Mouse (Mus musculus): Measurements from ENCODE around the gene Rabgap1l.
A peak's percentile ranks its signal among the peaks of the same experiment; 100 is the strongest.

The Rabgap1l gene

DNA sequence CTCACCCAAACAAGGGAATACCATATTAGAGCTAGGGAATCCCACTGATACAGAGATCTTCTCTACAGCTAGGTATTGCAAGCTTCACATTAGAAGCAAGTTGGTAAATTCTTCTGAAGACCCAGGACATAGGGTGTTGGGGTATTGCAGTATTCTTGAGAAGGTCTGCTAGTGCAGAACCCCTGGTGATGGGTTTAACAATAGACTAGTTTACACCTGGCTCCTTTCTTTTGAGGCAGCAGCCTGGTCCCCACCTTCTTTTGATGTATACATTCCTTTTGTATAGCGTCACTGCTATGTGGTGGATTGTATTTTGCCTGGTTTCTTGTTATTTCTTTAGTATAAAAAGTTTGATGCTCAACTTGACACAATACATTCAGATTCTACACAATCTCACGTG is 405.6 kb downstream of the Rabgap1l start:
- no peak for DNase-seq (ENCODE audit: low read depth, low spot score)

DNA sequence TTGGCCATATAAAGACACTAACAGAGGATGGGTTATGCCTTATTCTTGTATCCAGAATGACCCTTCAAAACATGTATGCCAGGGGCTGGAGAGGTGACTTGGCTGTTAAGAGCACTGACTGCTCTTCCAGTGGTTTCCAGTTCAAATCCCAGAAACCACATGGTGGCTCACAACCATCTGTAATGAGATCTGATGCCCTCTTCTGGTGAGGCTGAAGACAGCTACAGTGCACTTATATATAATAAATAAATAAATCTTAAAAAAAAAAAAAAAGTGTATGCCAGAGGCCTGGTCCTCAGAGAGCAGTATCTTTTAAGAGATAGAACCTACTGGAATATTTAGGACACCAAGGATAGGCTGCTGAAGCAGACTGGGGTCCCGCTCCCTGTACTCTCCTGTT is 414.6 kb downstream of the Rabgap1l start:
- no peak for DNase-seq (ENCODE audit: low read depth, low spot score)

DNA sequence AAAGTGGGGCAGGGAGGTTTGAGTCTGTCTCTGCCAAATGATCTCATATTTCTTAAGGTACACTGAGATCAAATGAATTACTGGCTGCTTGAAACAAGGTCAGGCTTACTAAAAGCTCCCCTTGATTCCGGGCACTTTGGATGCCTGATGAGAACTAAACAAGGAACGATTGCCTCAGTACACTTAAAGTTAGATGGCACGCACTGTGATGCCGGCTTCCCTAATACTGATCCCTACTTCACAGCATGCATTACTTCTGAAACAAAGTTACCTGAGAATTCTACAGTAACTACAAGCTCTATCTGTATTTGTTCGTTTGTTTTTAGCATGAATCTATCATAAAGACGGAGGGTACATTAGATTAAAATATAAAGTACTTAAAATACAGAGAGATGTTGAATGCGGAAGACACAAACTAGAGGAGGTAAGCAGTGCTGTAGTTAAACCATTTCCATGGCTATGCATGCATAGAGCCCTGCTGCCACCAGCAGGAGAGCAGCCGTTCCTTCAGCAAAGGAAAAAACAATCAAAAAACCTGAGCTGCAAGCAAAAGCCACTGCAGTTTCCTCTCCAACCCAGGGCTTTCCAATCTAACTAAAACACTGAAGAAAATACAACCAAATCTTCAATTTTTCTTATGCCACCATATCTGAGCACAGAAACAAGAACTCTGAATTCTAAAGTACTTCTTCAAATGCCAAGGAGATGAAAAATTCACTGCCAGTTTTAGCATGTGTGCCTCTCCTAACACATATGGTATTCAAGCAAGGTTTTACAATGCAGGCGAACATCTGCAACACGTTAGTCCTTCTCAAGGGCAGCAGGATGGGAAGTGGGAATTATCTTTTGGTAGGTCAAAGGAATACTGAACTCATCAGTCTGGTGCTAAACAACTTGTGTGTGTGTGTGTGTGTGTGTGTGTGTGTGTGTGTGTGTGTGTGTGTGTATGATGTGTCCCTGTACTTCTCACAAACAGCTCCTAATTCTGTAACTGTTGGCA is 415.4 kb downstream of the Rabgap1l start:
- peak; percentile 54 for DNase-seq (ENCODE audit: low read depth, low spot score)

DNA sequence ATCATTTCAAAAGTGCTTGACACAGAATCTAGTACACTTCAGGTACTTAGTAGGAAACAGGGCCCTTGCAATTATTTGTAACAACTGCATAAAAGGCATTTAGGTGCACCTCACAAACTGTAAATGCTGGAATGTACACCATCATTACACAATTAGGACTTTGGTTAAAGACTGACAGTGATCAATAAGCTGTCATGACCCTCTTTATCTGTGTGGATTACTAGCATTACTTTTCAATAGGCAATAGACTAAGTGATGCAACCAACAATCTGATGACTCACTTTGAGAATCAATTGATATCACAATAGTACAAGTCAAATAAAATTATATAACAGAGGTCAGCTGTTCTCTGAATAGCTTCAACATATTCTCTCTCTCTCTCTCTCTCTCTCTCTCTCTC is 418.5 kb downstream of the Rabgap1l start:
- DNase-seq (ENCODE audit: low read depth, low spot score) = no peak

DNA sequence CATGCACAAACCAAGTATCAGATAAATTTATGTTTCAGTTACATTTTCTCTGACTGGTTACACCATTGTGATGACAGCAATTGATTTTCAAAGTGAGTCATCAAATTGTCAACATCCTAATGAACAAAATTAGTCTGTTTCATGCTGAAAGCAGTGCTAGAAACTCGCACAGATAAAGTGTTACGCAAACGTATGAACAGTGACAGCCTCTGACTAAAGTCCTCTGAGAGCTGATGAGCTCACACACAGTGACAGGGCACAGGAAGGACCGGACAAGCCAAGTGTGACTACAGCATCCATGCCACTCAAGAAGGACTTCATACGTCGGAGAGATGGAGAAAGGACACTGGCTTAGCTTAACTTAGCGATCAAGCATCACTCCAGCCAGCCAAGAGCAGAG is 419.7 kb downstream of the Rabgap1l start:
- no peak for DNase-seq (ENCODE audit: low read depth, low spot score)

DNA sequence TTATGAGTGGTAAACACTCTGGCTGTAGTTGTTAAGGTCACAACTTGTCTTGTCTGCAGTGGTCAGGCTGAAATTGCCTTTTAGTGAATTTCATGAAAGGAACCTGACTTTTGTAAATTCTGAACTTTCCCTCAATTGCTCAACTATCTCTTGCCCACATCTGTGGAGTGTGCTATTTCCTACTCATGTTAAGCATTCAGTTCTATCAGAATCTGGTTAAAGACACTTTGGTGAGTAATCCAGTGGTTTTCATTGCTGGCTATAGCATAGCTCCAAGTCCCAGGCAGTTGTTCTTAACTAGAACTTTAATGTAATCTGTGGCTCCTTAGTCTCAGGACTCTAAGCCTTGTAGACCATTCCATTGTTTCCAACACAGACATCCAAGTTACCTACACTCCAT is 421.3 kb downstream of the Rabgap1l start:
- DNase-seq (ENCODE audit: low read depth, low spot score) = no peak

DNA sequence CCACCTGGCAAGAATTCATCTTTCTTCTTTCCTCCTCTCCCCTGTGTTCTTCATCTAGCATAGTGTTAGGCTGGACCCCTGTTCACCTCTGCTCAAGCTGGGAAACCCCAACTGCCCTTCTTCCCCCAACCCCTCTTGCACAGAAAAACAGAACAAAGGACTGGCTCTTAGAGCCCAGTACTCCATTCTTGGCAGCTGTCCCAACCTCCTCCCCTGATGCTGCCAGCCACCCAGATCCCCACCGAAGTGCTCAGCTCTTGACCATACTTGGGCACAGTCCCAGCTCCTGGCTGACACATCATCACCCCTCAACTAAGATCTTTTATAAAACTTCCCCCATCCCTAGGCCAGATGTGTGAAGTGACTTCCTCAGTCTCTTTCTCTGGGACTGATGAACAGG is 422.5 kb downstream of the Rabgap1l start:
- no peak for DNase-seq (ENCODE audit: low read depth, low spot score)

DNA sequence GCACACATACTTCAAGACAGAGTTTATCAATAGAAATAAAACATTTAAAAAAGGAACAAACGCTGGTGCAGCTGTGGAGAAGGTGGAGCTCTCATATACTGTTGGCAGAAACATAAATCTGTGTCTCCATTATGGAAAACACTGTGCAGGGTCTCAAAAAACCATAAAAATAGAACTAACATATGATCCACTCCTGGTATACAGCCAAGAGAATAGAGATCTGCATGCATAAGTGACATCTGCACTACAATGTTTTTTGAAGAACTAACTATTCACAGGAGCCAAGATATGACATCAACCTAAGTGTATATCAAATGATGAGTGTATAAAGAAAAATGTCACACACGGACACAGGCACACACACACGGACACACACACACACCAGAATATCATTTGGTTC is 426.4 kb downstream of the Rabgap1l start:
- DNase-seq (ENCODE audit: low read depth, low spot score) = no peak

DNA sequence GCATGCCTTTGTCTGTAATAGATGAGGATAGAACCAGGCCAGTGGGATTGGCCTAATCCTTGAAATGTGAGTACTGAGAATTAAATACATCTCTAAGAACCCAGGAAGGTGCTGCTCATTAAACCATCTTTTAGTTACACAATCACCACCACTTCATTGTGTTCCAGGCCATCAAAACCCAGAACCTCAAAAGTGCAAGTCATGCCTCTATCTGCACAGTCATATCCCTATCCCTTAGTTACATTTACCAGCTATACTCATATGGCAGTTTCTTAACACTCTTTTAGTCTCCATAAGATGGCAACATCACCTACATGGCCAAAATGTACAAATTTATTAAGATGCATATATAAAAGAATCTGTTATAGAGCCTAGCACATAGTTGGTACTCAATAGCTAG is 435.7 kb downstream of the Rabgap1l start:
- DNase-seq (ENCODE audit: low read depth, low spot score) = no peak

DNA sequence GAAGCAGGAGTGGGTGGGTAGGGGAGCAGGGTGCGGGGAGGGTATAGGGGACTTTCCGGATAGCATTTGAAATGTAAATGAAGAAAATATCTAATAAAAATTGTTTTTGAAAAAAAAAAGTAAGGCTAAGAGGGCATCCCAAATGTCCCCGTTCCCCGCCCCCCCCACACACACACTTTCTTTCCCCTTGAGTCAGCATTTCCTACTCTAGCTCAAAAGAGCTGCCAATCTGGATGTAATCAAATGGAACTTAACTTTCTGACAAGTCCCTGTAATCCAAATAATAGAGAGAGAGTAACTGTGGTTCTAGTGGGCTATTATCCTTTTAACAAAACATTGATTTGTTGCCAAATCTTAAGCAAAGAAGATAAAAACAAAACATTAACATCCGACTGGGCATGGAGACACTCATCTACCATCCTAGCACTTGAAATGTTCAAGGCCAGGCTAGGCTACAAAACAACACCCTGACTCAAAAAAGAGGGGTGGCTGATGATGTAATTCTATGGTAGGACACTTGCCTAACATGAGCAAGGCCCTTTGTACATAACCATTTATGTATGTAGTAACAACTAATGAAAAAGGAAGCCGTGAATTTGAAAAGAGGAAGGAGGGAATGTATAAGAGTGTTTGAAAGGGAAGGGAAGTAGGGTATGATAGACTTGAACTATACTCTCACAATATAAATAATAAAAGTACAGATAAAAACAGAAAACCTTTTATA is 439.1 kb downstream of the Rabgap1l start:
- DNase-seq (ENCODE audit: low read depth, low spot score) = no peak

DNA sequence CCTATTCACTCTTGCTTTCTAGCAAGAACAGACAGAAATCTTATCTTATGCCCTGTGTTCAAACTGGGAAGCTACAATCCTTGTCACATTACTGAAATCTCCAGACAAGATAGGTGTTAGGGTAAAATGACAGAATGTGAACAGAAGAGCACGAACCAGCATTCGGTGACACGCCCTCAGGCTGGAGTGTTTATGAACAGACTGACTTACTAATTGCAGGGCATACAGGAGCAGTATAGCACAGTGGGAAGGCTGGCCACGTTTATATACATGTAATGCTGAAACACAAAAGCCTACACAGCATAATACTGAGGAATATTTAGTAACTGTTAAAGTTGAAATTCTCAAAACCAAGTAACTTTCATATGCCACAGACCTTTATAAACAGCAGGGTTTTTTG is 440.7 kb downstream of the Rabgap1l start:
- no peak for DNase-seq (ENCODE audit: low read depth, low spot score)

DNA sequence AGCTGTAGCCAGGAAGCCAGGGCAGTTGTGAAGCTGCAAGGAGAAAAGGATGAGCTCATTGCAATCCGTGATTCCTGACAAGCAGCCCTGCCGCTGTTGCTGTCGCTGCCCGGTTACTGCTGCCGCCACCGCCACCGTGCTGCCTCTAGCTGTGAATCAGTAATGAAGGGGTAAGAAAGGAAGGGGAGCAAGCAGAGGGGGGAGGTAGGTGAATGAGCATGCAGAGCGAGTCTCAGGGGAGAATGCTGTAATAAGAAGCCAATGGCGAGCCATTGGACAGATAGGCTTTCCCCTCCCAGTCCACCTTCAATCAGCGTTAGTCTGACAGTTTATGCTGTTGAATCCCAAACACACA is 441.2 kb downstream of the Rabgap1l start:
- DNase-seq (ENCODE audit: low read depth, low spot score) = peak; percentile 46

DNA sequence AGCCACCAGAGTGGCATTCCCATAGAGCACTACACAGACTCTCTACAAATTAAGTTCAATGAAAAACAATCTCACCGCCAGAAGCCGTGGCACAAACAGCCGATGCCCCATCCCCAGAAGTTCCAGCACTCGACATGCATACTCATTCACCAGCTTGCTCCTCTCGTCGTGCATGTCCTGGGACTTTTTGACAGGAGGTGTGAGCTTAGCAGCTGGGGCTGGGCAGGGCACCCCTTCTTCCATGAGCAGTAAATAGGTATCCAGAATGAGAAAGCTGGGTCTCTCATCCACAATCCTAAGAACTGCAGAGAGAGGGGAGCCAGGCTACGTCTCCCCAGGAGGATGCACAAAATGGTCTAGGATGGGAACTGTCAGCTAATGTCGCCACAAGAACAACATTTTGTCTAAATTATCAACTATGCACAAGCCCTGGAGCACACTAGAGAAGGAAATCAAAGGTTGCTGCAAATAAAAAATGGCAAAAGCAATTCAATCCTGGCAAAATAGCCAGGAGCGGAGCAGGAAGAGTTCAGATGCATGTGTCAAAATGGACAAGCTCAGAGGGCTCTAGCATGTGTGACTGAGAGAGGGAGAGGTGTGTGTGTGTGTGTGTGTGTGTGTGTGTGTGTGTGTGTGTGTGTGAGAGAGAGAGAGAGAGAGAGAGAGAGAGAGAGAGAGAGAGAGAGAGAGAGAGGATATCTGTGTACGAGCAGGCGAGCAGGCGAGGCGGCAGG is 441.7 kb downstream of the Rabgap1l start:
- no peak for DNase-seq (ENCODE audit: low read depth, low spot score)

DNA sequence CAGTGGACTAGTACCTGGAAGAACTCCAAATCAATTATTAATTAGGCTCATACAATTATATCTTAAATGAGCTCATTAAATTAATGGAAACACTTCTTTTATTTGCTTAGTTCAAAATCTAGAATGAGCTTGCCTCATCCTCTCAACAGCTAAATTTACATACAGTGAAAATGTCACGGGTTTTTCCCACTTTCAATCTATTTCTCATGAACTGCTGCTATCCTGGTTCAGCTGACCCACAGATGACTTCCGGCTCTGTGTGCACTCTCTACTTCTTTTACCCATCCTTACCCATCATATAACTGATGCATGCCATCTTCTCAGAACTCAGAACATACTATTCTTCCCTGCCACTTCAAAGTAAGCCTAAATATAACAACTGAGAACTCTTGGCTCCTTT is 452.4 kb downstream of the Rabgap1l start:
- no peak for DNase-seq (ENCODE audit: low read depth, low spot score)

DNA sequence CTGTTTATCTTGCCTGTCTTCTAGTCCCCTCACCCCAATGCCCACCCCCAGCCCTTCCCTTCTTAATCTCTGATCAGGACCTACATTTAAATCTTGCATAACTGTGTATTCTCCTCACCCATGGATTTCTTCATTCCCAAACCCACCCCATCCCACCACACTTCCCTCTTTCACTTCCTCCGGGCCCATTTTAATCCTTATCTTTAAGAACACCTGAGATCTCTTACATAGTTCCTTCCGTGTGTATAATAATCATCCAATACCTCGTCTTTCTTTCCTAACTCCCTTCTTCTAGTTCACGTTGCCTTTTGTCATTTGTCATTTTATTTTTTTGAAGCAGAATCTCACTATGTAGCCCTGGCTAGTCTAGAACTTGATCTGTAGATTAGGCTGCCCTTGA is 453.6 kb downstream of the Rabgap1l start:
- DNase-seq (ENCODE audit: low read depth, low spot score) = no peak

DNA sequence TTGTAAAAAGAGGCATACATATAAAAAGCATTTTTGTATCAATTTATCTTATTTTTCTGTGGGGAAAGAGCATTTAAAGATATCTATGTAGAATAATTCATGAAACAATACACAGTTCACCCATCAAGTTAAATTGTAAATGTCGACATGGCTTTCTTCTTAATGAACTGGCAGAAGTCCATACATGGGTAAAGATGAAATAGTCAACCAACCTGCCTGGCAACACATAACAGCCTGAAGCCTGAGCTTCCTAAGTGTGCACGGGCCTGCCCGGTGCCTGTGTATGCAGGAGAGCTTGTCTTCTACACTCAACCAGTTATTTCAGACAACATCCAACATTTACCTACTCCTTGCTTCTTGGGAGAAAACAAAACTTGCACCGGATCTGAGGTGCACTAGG is 458.2 kb downstream of the Rabgap1l start:
- no peak for DNase-seq (ENCODE audit: low read depth, low spot score)

DNA sequence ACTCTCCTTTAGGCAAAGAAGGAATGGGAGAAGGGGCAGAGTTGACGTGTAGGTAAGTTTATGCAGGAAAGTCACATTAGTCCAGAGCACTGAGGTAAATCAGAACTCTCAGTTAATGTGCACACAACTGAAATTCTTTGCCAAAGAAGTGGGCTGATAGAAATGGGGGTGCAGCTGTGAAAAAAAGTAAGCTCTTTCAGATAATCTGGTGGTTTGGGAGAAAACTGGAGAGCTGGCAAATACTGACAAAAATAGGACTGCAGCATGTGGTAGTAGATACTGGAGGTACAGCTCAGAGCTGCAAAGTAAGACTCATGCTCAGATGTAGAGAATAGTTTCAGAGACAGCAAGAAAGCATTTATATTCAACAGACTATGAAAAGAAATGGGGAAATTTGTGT is 462.2 kb downstream of the Rabgap1l start:
- DNase-seq (ENCODE audit: low read depth, low spot score) = no peak

DNA sequence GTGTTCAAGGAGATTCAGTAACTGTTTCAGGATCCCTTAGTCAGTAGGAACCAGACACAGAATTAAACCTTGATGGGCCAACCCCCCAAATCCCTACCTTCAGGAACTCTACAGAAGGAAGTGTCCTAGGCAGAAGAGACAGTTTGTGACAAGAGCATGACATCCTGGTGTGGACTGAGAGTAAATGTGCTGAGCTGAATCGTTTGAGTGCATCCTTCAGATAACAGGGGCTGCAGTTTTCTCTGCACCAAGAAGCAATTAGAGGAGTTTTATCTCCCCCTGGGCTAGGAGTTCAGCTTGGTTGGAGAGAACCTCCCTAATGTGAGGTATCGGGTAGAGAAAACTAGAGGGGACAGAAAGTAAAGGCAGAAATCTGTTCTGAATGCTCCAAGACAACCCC is 462.8 kb downstream of the Rabgap1l start:
- DNase-seq (ENCODE audit: low read depth, low spot score) = no peak

DNA sequence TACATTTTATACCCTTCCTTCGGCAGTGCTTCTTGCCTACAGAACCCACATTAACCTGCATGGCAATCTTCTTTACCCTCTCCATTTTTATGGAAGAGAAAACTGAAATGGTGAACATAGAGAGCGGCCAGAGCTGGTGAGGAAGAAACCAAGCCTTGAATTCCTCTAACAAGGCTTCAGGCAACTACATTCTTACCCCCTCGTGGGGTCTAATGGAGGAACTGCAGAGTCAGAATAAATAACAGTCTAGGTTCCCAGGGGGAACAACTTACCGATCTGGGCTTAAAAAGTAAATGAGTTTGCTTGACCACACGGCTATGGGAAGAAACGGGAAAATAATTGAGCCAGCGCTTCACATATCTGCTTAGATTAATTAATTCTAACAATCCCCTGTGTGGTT is 463.2 kb downstream of the Rabgap1l start:
- DNase-seq (ENCODE audit: low read depth, low spot score) = no peak

DNA sequence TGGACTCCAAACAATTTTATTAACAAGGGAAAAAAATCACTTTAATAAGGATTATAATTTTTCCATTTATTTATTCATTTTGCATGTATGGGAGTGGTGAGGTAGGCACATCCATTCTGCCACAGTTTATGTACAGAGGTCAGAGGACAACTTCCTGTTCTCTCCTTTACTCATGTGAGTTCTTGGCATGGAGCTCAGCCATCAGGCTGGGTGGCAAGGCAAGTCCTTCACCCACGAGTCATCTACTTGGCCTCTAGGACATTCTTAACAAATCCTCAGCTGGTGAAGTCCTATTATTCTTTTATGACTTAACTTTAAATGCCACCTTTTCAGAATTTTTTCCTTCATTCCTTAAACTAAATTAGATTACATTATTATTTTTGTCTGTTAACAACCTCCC is 465.5 kb downstream of the Rabgap1l start:
- no peak for DNase-seq (ENCODE audit: low read depth, low spot score)

DNA sequence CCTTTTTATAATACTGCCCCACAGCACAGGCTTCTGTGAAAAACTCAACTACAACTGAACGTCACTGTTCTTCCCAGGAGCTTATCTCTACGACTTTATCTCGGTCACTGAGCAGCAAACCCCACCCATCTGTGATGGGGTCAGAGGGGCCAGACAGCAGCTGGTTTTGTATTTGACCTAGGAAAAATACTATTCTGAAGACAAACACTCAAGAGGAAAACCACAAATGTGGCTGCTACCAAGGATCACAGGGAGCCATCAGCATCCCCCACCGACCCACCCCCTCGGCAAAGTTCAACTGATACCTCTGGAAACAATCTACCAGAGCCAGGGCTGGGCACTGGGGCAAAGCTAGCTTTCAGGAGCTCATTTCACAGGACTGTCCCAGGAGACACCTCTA is 467.5 kb downstream of the Rabgap1l start:
- no peak for DNase-seq (ENCODE audit: low read depth, low spot score)

DNA sequence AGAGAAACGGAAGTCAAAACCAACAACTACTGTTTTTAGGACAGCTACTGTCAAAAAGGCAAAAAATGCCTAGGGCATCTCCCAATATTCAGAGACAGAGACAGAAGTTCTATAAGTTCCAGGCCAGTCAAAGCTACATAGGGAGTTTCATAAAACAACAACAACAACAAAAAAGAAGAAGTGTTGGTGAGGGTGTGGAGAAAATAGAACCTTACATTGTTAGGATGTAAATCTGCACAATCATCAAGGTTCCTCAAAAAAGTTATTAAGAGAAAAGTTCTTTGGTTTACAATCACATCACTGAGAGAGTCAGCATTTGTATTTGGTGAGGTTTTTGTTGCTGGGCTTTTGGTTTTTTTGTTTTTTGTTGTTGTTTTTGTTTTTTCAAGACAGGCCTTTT is 472.3 kb downstream of the Rabgap1l start:
- no peak for DNase-seq (ENCODE audit: low read depth, low spot score)
